Mouse (Mus musculus): ENCODE data around the gene Slc22a15.
A peak's percentile ranks its signal among the peaks of the same experiment; 100 is the strongest.
"Not testable (repeated sequence)": the region's sequence is repeated elsewhere in the genome, so short reads cannot be mapped to it uniquely, and the experiment has no call there.

Slc22a15 gene

GRCm38 (mm10) chr3:101860151-101860550 is 64.1 kb downstream of the Slc22a15 start:
- no peak for DNase-seq

- DNase-seq: no peak
Measured at GRCm38 (mm10) chr3:101859740-101860139, 64.5 kb downstream of the Slc22a15 start.

- DNase-seq: no peak
Measured at GRCm38 (mm10) chr3:101854075-101854474, 70.2 kb downstream of the Slc22a15 start.

DNA sequence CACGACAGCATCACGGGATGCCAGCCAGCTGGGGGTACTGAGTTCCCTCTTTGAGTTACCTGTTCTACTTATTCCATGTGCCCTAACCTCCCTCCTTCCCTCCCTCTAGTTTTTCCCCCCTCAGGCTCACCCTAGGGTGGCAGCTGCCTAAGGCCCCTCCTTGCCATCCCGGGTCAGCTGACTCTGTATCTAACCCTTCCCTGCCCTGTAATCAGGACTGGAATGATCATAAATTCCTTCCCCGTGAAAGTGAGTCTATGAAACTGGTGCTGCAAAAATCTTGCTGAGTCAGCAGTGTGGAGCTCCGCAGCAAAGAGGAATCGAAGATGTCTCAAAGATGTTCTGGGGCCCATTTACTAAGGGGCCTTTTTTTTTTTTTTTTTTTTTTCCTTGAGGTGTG is 72.9 kb downstream of the Slc22a15 start:
- no peak for DNase-seq

GRCm38 (mm10) chr3:101848816-101849215 is 75.4 kb downstream of the Slc22a15 start, which contains the start of gene Mab21l3:
Gene Mab21l3, minus strand, starts transcription at chr3:101848959.
- no peak for DNase-seq

DNA sequence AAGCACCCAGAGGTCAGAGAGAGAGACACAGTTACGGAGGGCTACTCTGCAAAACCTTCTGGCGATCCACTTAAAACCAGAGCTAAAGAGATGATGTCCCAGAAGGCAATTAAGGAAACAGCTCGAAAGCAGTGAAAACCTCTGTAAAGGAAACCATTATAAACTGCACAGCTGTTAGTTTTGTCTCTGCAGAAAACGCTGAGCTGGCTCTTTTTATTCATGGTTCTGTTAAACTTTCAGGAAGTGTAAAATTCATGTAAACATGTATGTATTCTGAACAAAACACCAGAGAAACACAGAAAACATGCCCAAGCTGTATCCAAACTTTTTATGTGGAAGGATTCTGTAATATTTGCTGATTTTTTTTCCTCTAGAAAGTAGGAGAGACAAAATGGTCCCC is 78.2 kb downstream of the Slc22a15 start:
- no peak for DNase-seq

GRCm38 (mm10) chr3:101842372-101843094 is 81.7 kb downstream of the Slc22a15 start:
- no peak for DNase-seq

- no peak for DNase-seq
Measured at GRCm38 (mm10) chr3:101839327-101839726, 84.9 kb downstream of the Slc22a15 start.

DNA sequence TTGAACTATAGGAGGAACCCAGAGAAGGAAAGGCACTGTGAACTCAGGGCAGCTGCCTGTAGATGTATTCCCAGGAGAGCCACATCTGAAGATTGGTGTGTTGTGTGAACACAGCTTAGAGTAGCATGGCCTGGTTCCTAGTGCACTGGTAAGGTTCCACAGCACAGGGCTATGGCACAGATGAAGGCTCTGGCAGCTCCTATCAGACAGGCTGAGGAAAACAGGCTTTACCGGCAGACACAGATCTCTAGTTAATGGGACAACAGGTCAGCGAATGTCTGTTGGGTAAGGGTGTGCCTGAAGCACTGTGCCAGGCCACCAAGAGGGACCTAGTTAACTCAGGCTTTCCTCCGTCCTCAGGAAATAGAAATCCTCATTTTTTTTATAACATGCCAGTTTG is 87.3 kb downstream of the Slc22a15 start:
- no peak for DNase-seq

- DNase-seq: no peak
Measured at GRCm38 (mm10) chr3:101836532-101836931, 87.7 kb downstream of the Slc22a15 start.

GRCm38 (mm10) chr3:101836045-101836444 is 88.2 kb downstream of the Slc22a15 start:
- no peak for DNase-seq

GRCm38 (mm10) chr3:101831189-101831858 is 92.9 kb downstream of the Slc22a15 start:
- peak; percentile 67 for DNase-seq

DNA sequence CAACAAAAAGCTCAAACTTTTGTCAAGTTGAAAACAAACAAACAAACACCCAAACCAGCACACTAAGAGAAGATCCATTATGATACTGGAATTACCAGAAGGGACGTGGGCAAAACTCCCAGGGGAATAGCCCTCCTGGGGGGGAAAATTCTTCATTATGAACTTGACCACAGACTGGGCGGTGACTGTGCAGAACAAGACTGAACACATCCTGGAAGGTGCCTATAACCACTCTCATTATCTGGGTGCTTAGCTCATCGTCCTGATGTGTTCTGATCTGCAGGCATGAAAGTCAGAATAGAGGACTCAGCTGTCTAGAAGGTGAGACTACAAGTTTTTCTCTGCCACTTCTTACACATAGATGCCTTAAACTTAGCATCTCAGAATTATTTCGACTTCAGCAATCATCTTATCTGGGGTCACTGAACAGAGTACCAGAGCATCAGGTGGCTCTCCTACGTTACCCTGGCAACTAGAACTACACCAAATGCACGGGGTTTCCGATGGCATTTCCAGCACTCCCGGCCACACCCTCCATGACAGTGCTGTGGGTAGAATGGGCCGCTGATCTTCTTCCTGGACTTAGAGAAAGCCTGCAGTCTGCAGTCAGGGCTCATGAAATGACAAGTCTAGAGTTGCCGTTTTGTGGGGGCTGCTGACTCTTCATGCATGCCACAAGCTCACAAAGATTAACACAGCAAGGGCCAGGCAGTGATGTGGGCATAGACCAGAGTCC is 94.2 kb downstream of the Slc22a15 start:
- no peak for DNase-seq

DNA sequence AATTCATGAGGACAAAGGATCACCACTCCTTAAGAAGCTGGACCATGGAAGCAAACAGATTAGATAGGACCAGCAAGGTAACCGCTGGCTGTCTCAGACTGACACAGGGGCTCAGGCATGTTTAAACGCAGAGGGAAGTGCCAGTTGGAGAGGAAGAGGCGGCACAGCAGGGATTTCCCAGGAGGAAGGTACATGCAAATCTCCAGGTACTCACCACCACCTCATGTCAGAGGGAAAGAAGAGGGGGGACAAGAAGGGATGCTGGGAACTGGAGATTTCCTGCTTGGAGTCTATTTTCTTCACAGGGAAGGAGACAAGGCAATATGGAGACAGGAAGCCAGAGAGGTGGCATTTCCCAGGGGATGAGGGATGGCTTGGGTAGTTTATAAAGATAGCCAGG is 95.7 kb downstream of the Slc22a15 start:
- DNase-seq: no peak

DNA sequence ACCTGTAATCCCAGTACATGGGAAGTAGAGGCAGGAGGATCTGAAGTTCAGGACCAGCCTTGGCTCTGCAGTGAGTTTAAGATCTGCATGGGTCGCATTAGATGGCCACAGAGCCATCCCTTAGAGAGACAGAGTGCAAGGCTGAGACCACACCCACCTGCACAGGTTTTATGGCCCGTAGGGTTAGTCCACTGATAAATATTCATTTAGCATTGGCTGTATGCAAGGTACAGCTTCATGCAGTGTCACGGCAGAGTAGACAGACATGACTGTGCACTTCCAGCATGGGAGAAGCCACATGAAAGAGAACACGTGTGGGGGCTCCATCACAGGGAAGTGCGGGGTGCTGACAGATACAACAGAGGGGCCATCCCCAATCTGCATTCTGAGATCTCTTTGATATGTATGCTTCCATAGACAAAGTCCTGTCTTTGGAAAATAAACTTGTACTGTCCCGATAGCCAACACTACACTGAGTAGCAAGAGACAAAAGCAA is 97.0 kb downstream of the Slc22a15 start:
- DNase-seq: peak; percentile 47

- DNase-seq: no peak
Measured at GRCm38 (mm10) chr3:101824338-101824737, 99.9 kb downstream of the Slc22a15 start.

DNA sequence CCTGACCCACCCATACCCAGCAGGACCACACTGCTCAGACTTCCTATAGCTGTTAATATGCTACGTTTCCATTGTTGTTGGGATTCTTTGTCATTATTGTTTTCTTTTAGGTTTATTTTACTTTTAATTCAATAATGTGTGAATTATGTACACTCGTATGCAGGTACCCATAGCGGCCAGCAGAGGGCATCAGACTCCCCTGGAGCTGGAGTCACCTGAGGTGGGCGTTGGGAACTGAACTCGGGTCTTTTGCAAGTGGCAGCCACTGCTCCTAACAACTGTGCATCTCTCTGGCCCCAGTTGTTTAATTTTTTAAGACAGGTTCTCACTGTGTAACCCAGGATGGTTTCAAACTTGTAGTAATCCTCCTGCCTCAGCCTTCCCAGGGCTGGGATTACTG is 102.2 kb downstream of the Slc22a15 start:
- no peak for DNase-seq

DNA sequence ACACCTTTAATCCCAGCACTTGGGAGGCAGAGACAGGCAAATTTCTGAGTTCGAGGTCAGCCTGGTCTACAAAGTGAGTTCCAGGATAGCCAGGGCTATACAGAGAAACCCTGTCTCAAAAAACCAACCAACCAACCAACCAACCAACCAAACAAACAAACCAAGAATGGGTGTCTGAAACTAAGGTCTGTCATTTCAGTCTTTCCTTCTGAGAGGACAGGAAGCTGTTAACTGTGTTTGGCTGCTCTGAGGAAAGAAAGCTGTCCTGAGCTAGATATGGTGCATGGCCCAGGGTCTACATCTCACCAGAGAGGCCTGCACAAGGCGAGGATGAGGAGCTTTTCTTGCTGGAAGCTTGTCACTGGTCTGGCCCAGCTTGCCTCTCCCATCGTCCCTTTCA is 103.5 kb downstream of the Slc22a15 start:
- DNase-seq: not testable (repeated sequence)

- DNase-seq: no peak
Measured at GRCm38 (mm10) chr3:101816006-101816405, 108.2 kb downstream of the Slc22a15 start.

DNA sequence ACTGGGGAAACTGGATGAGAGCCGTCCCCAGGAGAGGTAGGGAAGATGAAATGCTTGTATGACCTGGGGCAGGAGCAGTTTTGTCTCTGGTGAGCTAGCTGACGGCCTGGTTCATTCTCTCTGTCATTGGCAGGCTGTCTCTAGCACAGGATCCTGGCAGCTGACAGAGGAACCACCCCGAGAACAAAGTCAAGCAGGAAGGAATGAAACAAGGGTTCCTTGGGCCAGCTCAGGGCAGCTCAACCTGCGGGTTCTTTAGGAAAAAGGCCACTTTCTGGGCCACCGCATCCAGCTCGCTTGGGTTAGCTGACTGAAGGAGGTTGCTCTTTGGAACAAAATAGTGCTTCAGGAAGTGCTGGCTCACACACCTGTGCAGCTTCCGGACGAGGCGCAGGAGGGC is 109.5 kb downstream of the Slc22a15 start:
- no peak for DNase-seq

- peak; percentile 80 for DNase-seq
Measured at GRCm38 (mm10) chr3:101812341-101812962, 111.8 kb downstream of the Slc22a15 start.

DNA sequence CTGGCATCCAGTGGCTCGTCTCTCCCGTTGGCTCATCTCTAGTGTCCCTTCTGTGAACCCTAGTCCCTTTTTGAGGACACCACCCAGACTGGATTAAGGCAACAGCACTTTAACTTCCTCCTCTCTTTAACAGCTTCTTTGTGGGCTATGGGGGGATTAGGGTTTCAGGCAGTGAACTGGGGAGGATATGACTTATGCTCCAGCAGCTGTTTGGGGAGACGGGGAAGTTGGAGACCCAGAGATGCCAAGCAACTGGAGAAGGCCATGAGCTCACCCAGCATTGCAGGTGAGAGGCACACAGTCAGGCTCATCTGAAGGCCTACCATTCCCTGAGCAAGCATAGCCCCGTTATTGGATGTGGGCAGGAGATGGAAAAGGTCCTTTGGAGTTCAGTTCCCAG is 112.3 kb downstream of the Slc22a15 start:
- DNase-seq: no peak

- DNase-seq: no peak
Measured at GRCm38 (mm10) chr3:101807646-101808045, 116.6 kb downstream of the Slc22a15 start.
